Mouse (Mus musculus): ENCODE results near the gene Scfd2.

- TF ChIP-seq CTCF (IDR thresholded peaks at IDR 0.05; ENCODE audit: low read depth), result no peak
- TF ChIP-seq EP300 (optimal IDR thresholded peaks at IDR 0.05), result no peak
Observed at GRCm38 (mm10) chr5:74479947-74480346, 51.6 kb downstream of the Scfd2 start.

All from stomach, postnatal 0 days (tissue).